Mouse (Mus musculus): ENCODE data around the gene Cmip. TPM values are rescaled to one million over a fixed set of nuclear protein-coding genes. Genes with fewer than 3 reads are reported as not detected.

Cmip gene
- polyA plus RNA-seq, 1 experiment from 2014 or later: 22.6 TPM

DNA sequence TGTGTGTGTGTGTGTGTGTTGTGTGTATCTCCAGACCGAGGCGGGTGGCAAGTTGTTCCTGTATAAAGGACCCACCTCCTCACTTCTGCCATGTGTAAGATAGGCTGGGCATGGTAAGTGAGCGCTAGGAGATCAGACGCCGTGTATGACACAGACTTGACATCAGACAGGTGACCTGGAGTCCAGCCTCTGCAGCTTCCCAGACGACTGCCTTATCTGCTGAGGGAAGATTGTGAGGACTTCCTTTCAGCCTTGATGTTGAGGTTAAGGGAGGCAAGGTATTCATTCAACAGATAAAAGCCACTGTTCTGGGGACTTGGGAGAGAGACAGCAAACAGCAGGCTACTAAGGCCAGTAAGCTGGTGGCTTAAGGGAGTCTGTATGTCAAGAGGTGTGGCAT lies 6.6 kb downstream of the Cmip start:
- Histone ChIP-seq H3K4me3 (ENCODE audit: low read depth, low read length) (no peak overlapping the region), H3K9me3 (ENCODE audit: low read length) (no peaks in the 10 kb centered on the region), H3K27ac (ENCODE audit: low read depth) (peak overlapping the region; percentile 48; the same call in 1 of the 2 replicates), H3K4me1 (ENCODE audit: insufficient read depth) (peaks cover 75% of the 10 kb centered on the region), H3K27me3 (ENCODE audit: insufficient read depth, low read length) (no peaks in the 10 kb centered on the region), H3K36me3 (replicated peaks; ENCODE audit: insufficient read depth, low read length) (0 out of 2 replicates have a peak, but pooled peaks cover 8% of the 10 kb centered on the region), H3K9ac (replicated peaks) (peak overlapping the region; percentile 13; the same call in 1 of the 2 replicates), H3K4me2 (ENCODE audit: low read depth, low read length) (peak overlapping the region; percentile 55)
- ATAC-seq (peak; percentile 16; the same call in 1 of the 2 replicates), DNase-seq (no peak)
- TF ChIP-seq CTCF (IDR thresholded peaks at IDR 0.05; ENCODE audit: low read depth): no peak
- peak; percentile 62 for TF ChIP-seq EP300 (IDR thresholded peaks at IDR 0.05; ENCODE audit: low read depth)
- WGBS (ENCODE audit: insufficient replicate concordance): 36% methylated on average over 6 of the region's 6 CpGs

DNA sequence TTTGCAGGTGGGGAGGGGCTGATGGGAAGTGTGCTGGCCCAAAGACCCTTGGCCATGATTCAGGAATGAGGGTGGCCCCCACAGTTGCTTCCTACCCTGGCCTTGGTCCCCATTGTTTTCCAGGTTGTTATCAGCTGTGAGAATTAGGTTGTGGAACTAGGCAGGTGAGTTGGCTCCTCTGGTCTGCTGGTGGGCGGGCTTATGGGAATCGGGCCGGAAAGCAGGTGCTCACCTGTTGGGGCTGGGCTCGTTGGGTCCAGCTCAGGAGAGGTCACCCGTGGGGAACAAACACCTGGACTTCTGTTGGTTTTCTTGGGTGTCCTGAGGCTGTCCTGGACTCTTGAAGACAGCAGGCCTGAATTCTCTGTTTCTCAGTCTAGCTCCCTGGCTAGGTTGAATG lies 8.2 kb downstream of the Cmip start:
- WGBS (ENCODE audit: insufficient replicate concordance): 76% methylated on average over 5 of the region's 5 CpGs
- no peak overlapping the region for H3K9ac ChIP-seq (replicated peaks)
- peaks cover 64% of the 10 kb centered on the region for H3K4me1 ChIP-seq (ENCODE audit: insufficient read depth)
- no peak for DNase-seq
- H3K36me3 ChIP-seq (replicated peaks; ENCODE audit: insufficient read depth, low read length): 0 out of 2 replicates have a peak, but pooled peaks cover 8% of the 10 kb centered on the region
- H3K27ac ChIP-seq (ENCODE audit: low read depth): peak overlapping the region; percentile 18; the same call in 1 of the 2 replicates
- no peaks in the 10 kb centered on the region for H3K27me3 ChIP-seq (ENCODE audit: insufficient read depth, low read length)
- no peak overlapping the region for H3K4me3 ChIP-seq (ENCODE audit: low read depth, low read length)
- H3K9me3 ChIP-seq (ENCODE audit: low read length): no peaks in the 10 kb centered on the region
- H3K4me2 ChIP-seq (ENCODE audit: low read depth, low read length): no peak overlapping the region
- TF ChIP-seq EP300 (IDR thresholded peaks at IDR 0.05; ENCODE audit: low read depth) (no peak), CTCF (IDR thresholded peaks at IDR 0.05; ENCODE audit: low read depth) (no peak)
- no peak for ATAC-seq

GRCm38 (mm10) chr8:117267403-117268129 lies 10.7 kb downstream of the Cmip start:
- H3K27ac ChIP-seq (ENCODE audit: low read depth): peak overlapping the region; percentile 51
- ATAC-seq: peak; percentile 30; the same call in 1 of the 2 replicates
- no peak for TF ChIP-seq CTCF (IDR thresholded peaks at IDR 0.05; ENCODE audit: low read depth)
- no peak for TF ChIP-seq EP300 (IDR thresholded peaks at IDR 0.05; ENCODE audit: low read depth)

DNA sequence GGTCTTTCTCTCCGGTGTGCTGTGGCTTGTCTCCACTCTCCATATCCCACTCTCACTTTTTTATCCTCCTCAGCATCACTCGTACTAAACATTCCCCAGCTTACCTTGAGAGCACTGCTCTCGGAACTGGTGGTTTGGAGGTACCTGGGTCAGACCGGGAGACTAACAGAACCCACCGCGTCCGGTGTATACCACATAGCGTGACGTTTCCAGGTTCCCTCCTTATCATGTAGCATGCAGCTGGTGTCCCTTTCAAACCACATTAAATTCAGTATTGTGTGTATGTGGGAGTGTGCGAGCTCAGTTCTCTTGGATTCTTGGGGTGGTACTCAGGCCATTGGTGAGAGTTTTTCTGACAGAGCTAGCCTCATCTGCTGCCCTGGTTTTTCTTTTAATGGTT lies 21.4 kb downstream of the Cmip start:
- ATAC-seq (peak; percentile 59), DNase-seq (no peak)
- WGBS (ENCODE audit: insufficient replicate concordance): 52% methylated on average over 10 of the region's 10 CpGs
- H3K9ac ChIP-seq (replicated peaks): 0 out of 2 replicates have a peak overlapping the region, but pooled peaks have one; percentile 13
- H3K4me3 ChIP-seq (ENCODE audit: low read depth, low read length): no peak overlapping the region
- 0 out of 2 replicates have a peak, but pooled peaks cover 12% of the 10 kb centered on the region for H3K36me3 ChIP-seq (replicated peaks; ENCODE audit: insufficient read depth, low read length)
- H3K4me2 ChIP-seq (ENCODE audit: low read depth, low read length): peak overlapping the region; percentile 29
- no peaks in the 10 kb centered on the region for H3K9me3 ChIP-seq (ENCODE audit: low read length)
- peak overlapping the region; percentile 72 for H3K27ac ChIP-seq (ENCODE audit: low read depth)
- TF ChIP-seq EP300 (IDR thresholded peaks at IDR 0.05; ENCODE audit: low read depth) (peak; percentile 37; the same call in 1 of the 2 replicates), CTCF (IDR thresholded peaks at IDR 0.05; ENCODE audit: low read depth) (no peak)
- no peaks in the 10 kb centered on the region for H3K27me3 ChIP-seq (ENCODE audit: insufficient read depth, low read length)
- peaks cover 52% of the 10 kb centered on the region for H3K4me1 ChIP-seq (ENCODE audit: insufficient read depth)

More at GRCm38 (mm10) chr8:117267403-117268129, 10.7 kb downstream of the Cmip start:
- H3K4me1 ChIP-seq (ENCODE audit: insufficient read depth): peaks cover 44% of the 10 kb centered on the region
- 58% methylated on average over 11 of the region's 11 CpGs for WGBS (ENCODE audit: insufficient replicate concordance)
- no peak overlapping the region for H3K4me3 ChIP-seq (ENCODE audit: low read depth, low read length)
- 0 out of 2 replicates have a peak overlapping the region, but pooled peaks have one; percentile 26 for H3K4me2 ChIP-seq (ENCODE audit: low read depth, low read length)
- H3K36me3 ChIP-seq (replicated peaks; ENCODE audit: insufficient read depth, low read length): 0 out of 2 replicates have a peak, but pooled peaks cover 5% of the 10 kb centered on the region
- H3K27me3 ChIP-seq (ENCODE audit: insufficient read depth, low read length): no peaks in the 10 kb centered on the region
- H3K9ac ChIP-seq (replicated peaks): no peak overlapping the region
- no peaks in the 10 kb centered on the region for H3K9me3 ChIP-seq (ENCODE audit: low read length)
- no peak for DNase-seq

DNA sequence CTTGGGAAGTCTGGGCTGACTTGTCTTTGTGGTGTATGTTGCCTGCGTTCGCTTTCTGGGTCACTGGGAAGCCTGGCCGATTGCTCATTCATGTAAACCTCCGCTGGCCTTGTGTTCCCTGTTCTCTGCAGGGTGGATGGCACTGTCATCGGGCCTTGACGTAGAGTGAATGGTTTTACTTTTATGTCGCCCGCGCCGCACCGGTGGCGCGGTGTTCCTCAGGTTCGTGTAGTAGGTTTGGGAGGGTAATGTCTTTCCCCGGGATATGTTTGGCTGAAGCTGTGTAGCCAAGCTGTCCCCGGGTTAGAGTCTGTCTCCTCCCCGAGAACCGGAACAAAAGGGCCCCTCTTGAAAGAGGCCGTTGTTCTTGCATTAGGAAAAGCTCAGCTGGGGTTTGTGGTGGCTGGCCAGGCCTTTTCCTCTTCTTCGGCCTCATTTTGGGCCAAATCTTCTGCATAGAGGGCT lies 21.8 kb downstream of the Cmip start:
- WGBS (ENCODE audit: insufficient replicate concordance): 52% methylated on average over 20 of the region's 20 CpGs
- ATAC-seq: no peak
- H3K4me2 ChIP-seq (ENCODE audit: low read depth, low read length): peak overlapping the region; percentile 29

GRCm38 (mm10) chr8:117280488-117280887 lies 23.6 kb downstream of the Cmip start:
- Histone ChIP-seq H3K27me3 (ENCODE audit: insufficient read depth, low read length) (no peaks in the 10 kb centered on the region), H3K9ac (replicated peaks) (peak overlapping the region; percentile 44; the same call in 1 of the 2 replicates), H3K36me3 (replicated peaks; ENCODE audit: insufficient read depth, low read length) (peaks cover 12% of the 10 kb centered on the region), H3K9me3 (ENCODE audit: low read length) (no peaks in the 10 kb centered on the region), H3K27ac (ENCODE audit: low read depth) (peak overlapping the region; percentile 72), H3K4me2 (ENCODE audit: low read depth, low read length) (0 out of 2 replicates have a peak overlapping the region, but pooled peaks have one; percentile 29), H3K4me1 (ENCODE audit: insufficient read depth) (peaks cover 56% of the 10 kb centered on the region), H3K4me3 (ENCODE audit: low read depth, low read length) (no peak overlapping the region)
- ATAC-seq (peak; percentile 40), DNase-seq (no peak)
- 43% methylated on average over 7 of the region's 7 CpGs for WGBS (ENCODE audit: insufficient replicate concordance)
- TF ChIP-seq CTCF (IDR thresholded peaks at IDR 0.05; ENCODE audit: low read depth) (no peak), EP300 (IDR thresholded peaks at IDR 0.05; ENCODE audit: low read depth) (peak; percentile 41; the same call in 1 of the 2 replicates)

More for the DNA sequence above, 21.8 kb downstream of the Cmip start:
- Histone ChIP-seq H3K27ac (ENCODE audit: low read depth) (peak overlapping the region; percentile 72), H3K4me3 (ENCODE audit: low read depth, low read length) (no peak overlapping the region), H3K4me1 (ENCODE audit: insufficient read depth) (peaks cover 56% of the 10 kb centered on the region), H3K9ac (replicated peaks) (0 out of 2 replicates have a peak overlapping the region, but pooled peaks have one; percentile 13), H3K27me3 (ENCODE audit: insufficient read depth, low read length) (no peaks in the 10 kb centered on the region), H3K9me3 (ENCODE audit: low read length) (no peaks in the 10 kb centered on the region), H3K36me3 (replicated peaks; ENCODE audit: insufficient read depth, low read length) (0 out of 2 replicates have a peak, but pooled peaks cover 8% of the 10 kb centered on the region)
- no peak for TF ChIP-seq CTCF (IDR thresholded peaks at IDR 0.05; ENCODE audit: low read depth)
- no peak for TF ChIP-seq EP300 (IDR thresholded peaks at IDR 0.05; ENCODE audit: low read depth)
- DNase-seq: no peak

All from liver, postnatal 0 days (tissue).